Mouse (Mus musculus) heart, postnatal 10 days (tissue): ENCODE measurements around the gene Rptor. TPM values are rescaled to one million over a fixed set of nuclear protein-coding genes. Genes with fewer than 3 reads are reported as not detected.

Experiments
- DNase-seq, 2 experiments: peaks; one replicate each; pipeline ENCODE4 v3.0.0; 2021
- intact Hi-C: fragments of 180-260 bp; cut with DNase I; formaldehyde crosslinking; loops from one replicate; pipeline ENCODE4 v1.15.1; 2025
- total RNA-seq, 2 experiments: library from RNA; stranded (reverse); gene quantifications; 2 replicates each; pipeline ENCODE4 v1.2.3; 2021

The Rptor gene
- total RNA-seq, result 10 to 100 TPM; 39.2 to 40.7 TPM

- peak; percentile 98 to 99 for DNase-seq
- intact Hi-C loops, result no loop called here
These were observed at the start of gene Rptor for GRCm38 (mm10) chr11:119602763-119603526. Rptor (plus strand) TSS chr11:119602905.

- intact Hi-C loops, result no loop called here
- DNase-seq, result no peak
These were observed 48.0 kb upstream of the Rptor start for GRCm38 (mm10) chr11:119554706-119555105.

- DNase-seq, result no peak
- intact Hi-C loops, result no loop called here
These were observed 47.5 kb upstream of the Rptor start for GRCm38 (mm10) chr11:119555170-119555569.

- intact Hi-C loops, result no loop called here
- DNase-seq, result no peak
These were observed 44.5 kb upstream of the Rptor start for GRCm38 (mm10) chr11:119557940-119558869.

- DNase-seq, result no peak
- intact Hi-C loops, result no loop called here
These were observed 43.7 kb upstream of the Rptor start for GRCm38 (mm10) chr11:119558870-119559610.

- intact Hi-C loops, result no loop called here
These were observed 40.4 kb upstream of the Rptor start for GRCm38 (mm10) chr11:119562286-119562685.

GRCm38 (mm10) chr11:119563166-119563565 lies 39.5 kb upstream of the Rptor start:
- no peak for DNase-seq
- intact Hi-C loops, result no loop called here

More at GRCm38 (mm10) chr11:119562286-119562685, 40.4 kb upstream of the Rptor start:
- no peak for DNase-seq

GRCm38 (mm10) chr11:119564383-119564782 lies 38.3 kb upstream of the Rptor start:
- no peak for DNase-seq
- intact Hi-C loops, result no loop called here

- DNase-seq, result no peak
- intact Hi-C loops, result no loop called here
These were observed 37.7 kb upstream of the Rptor start for GRCm38 (mm10) chr11:119565021-119565420.

- no peak for DNase-seq
- intact Hi-C loops, result no loop called here
These were observed 37.0 kb upstream of the Rptor start for GRCm38 (mm10) chr11:119565684-119566083.

GRCm38 (mm10) chr11:119566188-119566587 lies 36.5 kb upstream of the Rptor start:
- DNase-seq, result no peak
- intact Hi-C loops, result no loop called here

GRCm38 (mm10) chr11:119572316-119573010 lies 30.2 kb upstream of the Rptor start:
- no peak for DNase-seq
- intact Hi-C loops, result no loop called here

- intact Hi-C loops, result no loop called here
- peak; percentile 15 to 16 for DNase-seq
These were observed 25.9 kb upstream of the Rptor start for GRCm38 (mm10) chr11:119576855-119577254.

GRCm38 (mm10) chr11:119577721-119578120 lies 25.0 kb upstream of the Rptor start:
- DNase-seq, result no peak
- intact Hi-C loops, result no loop called here

GRCm38 (mm10) chr11:119586511-119586910 lies 16.2 kb upstream of the Rptor start:
- intact Hi-C loops, result no loop called here
- DNase-seq, result no peak

GRCm38 (mm10) chr11:119587112-119587511 lies 15.6 kb upstream of the Rptor start:
- no peak for DNase-seq
- intact Hi-C loops, result no loop called here

- intact Hi-C loops, result no loop called here
These were observed 13.5 kb upstream of the Rptor start for GRCm38 (mm10) chr11:119589242-119589641.

GRCm38 (mm10) chr11:119593966-119594365 lies 8.7 kb upstream of the Rptor start:
- intact Hi-C loops, result no loop called here
- no peak for DNase-seq

More at GRCm38 (mm10) chr11:119589242-119589641, 13.5 kb upstream of the Rptor start:
- no peak for DNase-seq

- DNase-seq, result no peak
These were observed 3.8 kb upstream of the Rptor start for GRCm38 (mm10) chr11:119598856-119599255.

GRCm38 (mm10) chr11:119600286-119600685 lies 2.4 kb upstream of the Rptor start:
- intact Hi-C loops, result no loop called here
- no peak for DNase-seq

More at GRCm38 (mm10) chr11:119598856-119599255, 3.8 kb upstream of the Rptor start:
- intact Hi-C loops, result no loop called here
